Mouse (Mus musculus) lung, postnatal 0 days (tissue): ENCODE data around the gene Batf.

ENCODE experiments used
- CTCF ChIP-seq: IDR thresholded peaks from 2 replicates; pipeline ENCODE4 v1.5.1; 2016; ENCODE audit warnings: antibody characterized with exemption, mild to moderate bottlenecking
- EP300 ChIP-seq: IDR thresholded peaks from 2 replicates; pipeline ENCODE4 v1.6.1; 2016; ENCODE audit warnings: antibody characterized with exemption, mild to moderate bottlenecking, control low read depth

DNA sequence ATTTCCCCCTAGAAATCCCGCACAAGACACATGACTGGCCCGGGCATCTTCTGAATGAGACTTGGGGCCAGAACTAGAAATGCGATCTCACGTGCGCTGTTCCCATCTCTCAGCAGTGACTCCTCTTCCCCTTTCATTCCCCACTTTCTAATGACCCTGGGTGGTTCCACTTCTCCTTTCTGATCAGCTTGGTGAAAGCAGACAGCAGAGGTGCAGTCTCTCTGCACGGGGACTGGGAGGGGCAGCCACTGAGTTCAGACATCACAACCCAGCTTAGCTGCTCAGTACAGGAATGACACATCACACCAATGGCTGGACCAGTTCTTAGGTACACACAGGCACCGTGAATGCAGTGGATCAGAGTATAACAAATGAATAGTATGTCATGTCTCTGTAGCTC, 24.2 kb downstream of the Batf start:
- TF ChIP-seq CTCF = no peak
- TF ChIP-seq EP300 = no peak
